In genomic region chr6:58841208-58841607, GRCm38 (mm10) we compare ENCODE assay signal across 1 mouse cellular context.
TF ChIP-seq lines count a peak whose summit lies in the region.

No protein-coding gene starts in this region.

TF ChIP-seq in MEL, 35 proteins besides CTCF, POLR2A, EP300 and RAD21 (continued from another document):
- TF ChIP-seq UBTF (IDR thresholded peaks at IDR 0.05; ENCODE audit: borderline replicate concordance, insufficient read depth, low read depth, low read length), result no peak
